Mouse (Mus musculus) limb, embryonic 14.5 days (tissue): ENCODE measurements around the gene Clec3b. TPM values are rescaled to one million over a fixed set of nuclear protein-coding genes. Genes with fewer than 3 reads are reported as not detected.
A peak's percentile ranks its signal among the peaks of the same experiment; 100 is the strongest.

ENCODE experiments used
- ATAC-seq: fragments of 200-750 bp; cut with Nextera tagmentation; 2 replicates; pipeline ENCODE4 v1.8.0; 2017; ENCODE audit warnings: low read depth, moderate number of reproducible peaks, moderate TSS enrichment; ENCODE audit not compliant: low FRiP score
- DNase-seq: peaks from one replicate; pipeline ENCODE4 v3.0.0-alpha.2; 2015; ENCODE audit warnings: low spot score
- H3K27ac ChIP-seq: fragments of 300-500 bp; sonication (generic); replicated peaks from 2 replicates; pipeline ENCODE4 v1.5.1; 2014; ENCODE audit warnings: low read depth, mild to moderate bottlenecking, low read length, moderate library complexity, mixed read lengths
- H3K27me3 ChIP-seq: fragments of 300-500 bp; sonication (generic); 2 replicates; pipeline ENCODE4 v1.6.1; 2014; ENCODE audit warnings: low read length, mixed read lengths; ENCODE audit not compliant: control insufficient read depth, insufficient read depth
- H3K36me3 ChIP-seq: fragments of 300-500 bp; sonication (generic); 2 replicates; pipeline ENCODE4 v1.6.1; 2014; ENCODE audit warnings: mild to moderate bottlenecking, low read length, moderate library complexity, mixed read lengths; ENCODE audit not compliant: control insufficient read depth, insufficient read depth
- H3K4me1 ChIP-seq: fragments of 300-500 bp; sonication (generic); 2 replicates; pipeline ENCODE4 v1.6.1; 2014; ENCODE audit warnings: antibody characterized with exemption, low read length, mixed read lengths; ENCODE audit not compliant: control insufficient read depth, insufficient read depth
- H3K4me2 ChIP-seq: fragments of 300-500 bp; sonication (generic); replicated peaks from 2 replicates; pipeline ENCODE4 v1.6.1; 2014; ENCODE audit warnings: low read depth, mild to moderate bottlenecking, low read length, moderate library complexity; ENCODE audit not compliant: severe bottlenecking
- H3K4me3 ChIP-seq: fragments of 300-500 bp; sonication (generic); replicated peaks from 2 replicates; pipeline ENCODE4 v1.5.1; 2014; ENCODE audit warnings: low read length
- H3K9ac ChIP-seq: fragments of 300-500 bp; sonication (generic); 2 replicates; pipeline ENCODE4 v1.6.1; 2014; ENCODE audit warnings: mild to moderate bottlenecking, low read depth, low read length, moderate library complexity; ENCODE audit not compliant: severe bottlenecking
- H3K9me3 ChIP-seq: fragments of 300-500 bp; sonication (generic); 2 replicates; pipeline ENCODE4 v1.6.1; 2016; ENCODE audit warnings: low read length; ENCODE audit not compliant: control insufficient read depth
- POLR2A ChIP-seq: fragments of 200-500 bp; IDR thresholded peaks from 2 replicates; pipeline ENCODE4 v1.8.0; 2012; ENCODE audit warnings: inconsistent platforms, mild to moderate bottlenecking, moderate library complexity, borderline replicate concordance; ENCODE audit not compliant: insufficient read depth, insufficient read length; ENCODE audit errors: extremely low read depth
- WGBS: fragments of 180-500 bp; shearing (Covaris S2); extraction: QIAGEN DNeasy Blood & Tissue Kit; methylation state at CpG from one replicate; pipeline ENCODE4 v1.1.7; 2014; 5-methylcytosine and 5-hydroxymethylcytosine counted together
- polyA plus RNA-seq, 2 experiments: library from polyadenylated mRNA; depleted of rRNA in 1 of 2; stranded (reverse) in 1 of 2; unstranded in 1 of 2; fragments of >200 nt; fragmentation: Nextera tagmentation in 1 of 2; extraction: Ambion mirVana in 1 of 2; gene quantifications; 2 replicates each; pipeline versions ENCODE4 v1.2.1 to v1.2.3; 2012 to 2014

Gene Clec3b
- polyA plus RNA-seq, 2 experiments: 1.6 to 21.0 TPM

DNA sequence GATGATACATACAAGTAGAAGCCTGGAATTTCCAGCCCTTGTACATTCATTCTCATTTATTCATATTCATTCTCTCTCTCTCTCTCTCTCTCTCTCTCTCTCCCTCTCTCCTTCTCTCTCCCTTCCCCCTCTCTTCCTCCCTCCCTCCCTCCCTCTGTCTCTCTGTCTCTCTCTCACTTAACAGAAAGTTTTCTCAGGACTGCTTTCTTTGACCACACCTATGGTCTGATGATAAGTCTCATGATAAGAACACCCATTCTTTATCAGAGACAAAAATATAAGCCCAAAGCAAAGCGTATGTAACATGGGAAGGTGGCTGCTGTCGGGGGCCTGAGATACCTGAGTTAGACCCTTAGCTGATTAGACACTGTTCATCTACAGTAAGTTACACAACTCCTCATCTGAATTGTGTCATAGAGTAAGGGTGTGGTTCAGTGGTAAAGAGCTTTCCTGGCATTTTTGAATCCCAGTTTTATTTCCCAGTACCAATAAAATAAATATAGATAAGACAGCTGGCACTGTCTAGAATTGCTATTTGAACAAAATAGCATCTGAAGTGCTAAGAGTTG, 26.2 kb upstream of the Clec3b start:
- H3K36me3 ChIP-seq: peaks cover 65% of the 10 kb centered on the region
- H3K9ac ChIP-seq: no peak overlapping the region

GRCm38 (mm10) chr9:123127663-123128062, 23.1 kb upstream of the Clec3b start:
- Histone ChIP-seq H3K9ac (no peak overlapping the region), H3K36me3 (peaks cover 68% of the 10 kb centered on the region), H3K4me1 (no peaks in the 10 kb centered on the region), H3K27ac (no peak overlapping the region), H3K27me3 (no peaks in the 10 kb centered on the region), H3K4me3 (no peak overlapping the region), H3K4me2 (no peak overlapping the region), H3K9me3 (no peaks in the 10 kb centered on the region)
- no peak for TF ChIP-seq POLR2A
- DNase-seq (no peak), ATAC-seq (no peak)
- 97% methylated on average over 6 of the region's 6 CpGs for WGBS

More for the DNA sequence above, 26.2 kb upstream of the Clec3b start:
- ATAC-seq (no peak), DNase-seq (no peak)
- Histone ChIP-seq H3K27me3 (no peaks in the 10 kb centered on the region), H3K4me2 (no peak overlapping the region), H3K4me3 (no peak overlapping the region), H3K27ac (no peak overlapping the region), H3K4me1 (no peaks in the 10 kb centered on the region), H3K9me3 (no peaks in the 10 kb centered on the region)
- no peak for TF ChIP-seq POLR2A
- WGBS: 90% methylated on average over 2 of the region's 2 CpGs

- no peak for ATAC-seq
- H3K9me3 ChIP-seq: no peaks in the 10 kb centered on the region
Observed at GRCm38 (mm10) chr9:123132994-123133393, 17.8 kb upstream of the Clec3b start.

DNA sequence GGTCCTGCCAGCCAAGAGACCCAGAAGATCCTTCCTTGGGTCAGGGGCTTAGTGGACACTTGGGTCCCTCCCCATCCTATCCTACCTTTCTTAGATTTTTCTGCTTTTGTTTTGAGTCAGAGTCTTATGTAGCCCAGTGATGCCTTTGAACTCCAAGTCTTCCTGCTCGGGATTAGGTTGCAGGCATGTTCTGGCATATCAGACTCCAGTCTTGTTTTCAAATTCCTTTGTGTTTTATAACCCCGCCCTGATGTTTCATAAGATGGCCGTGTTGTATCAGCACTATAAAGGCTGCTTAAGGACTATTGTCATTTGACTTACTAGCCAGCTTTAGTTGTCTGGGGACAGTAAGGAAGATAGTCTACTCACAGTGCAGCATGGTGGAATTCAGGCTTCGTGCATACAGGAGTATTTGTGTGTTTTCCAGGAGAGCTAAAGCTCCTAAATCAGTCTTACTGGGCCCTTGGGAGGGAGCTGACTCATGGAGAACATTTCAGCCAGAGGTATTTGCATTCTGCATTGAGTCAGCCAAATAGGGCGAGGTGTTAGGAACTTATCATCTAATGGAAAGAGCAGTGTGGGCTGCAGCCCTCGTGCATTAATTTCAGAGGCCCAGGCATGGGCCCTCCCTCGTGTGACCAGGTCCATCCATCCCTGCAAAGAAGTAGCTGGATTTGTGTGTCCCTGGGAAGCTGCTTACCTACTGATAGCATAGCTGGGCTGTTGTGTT, 13.6 kb upstream of the Clec3b start:
- no peak overlapping the region for H3K4me2 ChIP-seq
- H3K4me3 ChIP-seq: no peak overlapping the region
- H3K4me1 ChIP-seq: 0 out of 2 replicates have a peak, but pooled peaks cover 3% of the 10 kb centered on the region
- H3K27me3 ChIP-seq: no peaks in the 10 kb centered on the region
- DNase-seq (peak; percentile 78), ATAC-seq (peak; percentile 64)
- peaks cover 68% of the 10 kb centered on the region for H3K36me3 ChIP-seq
- H3K9me3 ChIP-seq: no peaks in the 10 kb centered on the region
- no peak for TF ChIP-seq POLR2A
- 58% methylated on average over 7 of the region's 7 CpGs for WGBS
- no peak overlapping the region for H3K9ac ChIP-seq
- H3K27ac ChIP-seq: no peak overlapping the region

More at GRCm38 (mm10) chr9:123132994-123133393, 17.8 kb upstream of the Clec3b start:
- H3K4me3 ChIP-seq: no peak overlapping the region
- 84% methylated on average over 3 of the region's 3 CpGs for WGBS
- H3K36me3 ChIP-seq: peaks cover 99% of the 10 kb centered on the region
- 0 out of 2 replicates have a peak, but pooled peaks cover 3% of the 10 kb centered on the region for H3K4me1 ChIP-seq
- H3K27me3 ChIP-seq: no peaks in the 10 kb centered on the region
- no peak overlapping the region for H3K9ac ChIP-seq
- no peak for TF ChIP-seq POLR2A
- H3K27ac ChIP-seq: no peak overlapping the region
- DNase-seq: no peak
- no peak overlapping the region for H3K4me2 ChIP-seq

DNA sequence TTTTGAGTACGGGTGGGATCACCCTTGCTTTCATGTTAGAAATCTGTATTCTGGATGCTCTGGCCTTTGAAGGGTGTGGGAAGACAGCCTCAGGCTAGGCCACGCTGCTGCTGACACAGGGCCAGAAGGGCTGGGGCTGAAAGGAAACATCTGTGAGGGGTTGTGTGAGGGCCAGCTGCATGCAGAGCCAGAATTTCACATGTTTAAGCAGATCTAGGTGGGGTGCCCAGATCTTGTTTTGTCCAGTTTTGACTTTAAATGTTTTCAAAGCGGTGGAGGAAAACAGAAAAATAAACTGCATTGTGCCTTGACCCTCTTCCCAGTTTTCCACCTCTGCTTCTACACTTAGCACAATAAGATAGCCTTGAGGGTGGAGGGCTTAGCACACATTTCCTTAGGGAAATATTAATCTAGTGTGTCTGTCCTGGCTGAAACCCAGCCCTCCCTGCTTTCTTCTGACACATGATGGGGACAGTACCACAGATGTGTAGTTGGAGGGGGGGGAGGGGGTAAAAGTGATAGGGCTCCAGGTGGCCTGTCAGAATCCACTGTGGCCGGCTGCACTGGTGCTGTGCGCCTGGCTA, 11.8 kb upstream of the Clec3b start:
- no peak for TF ChIP-seq POLR2A
- Histone ChIP-seq H3K27ac (0 out of 2 replicates have a peak overlapping the region, but pooled peaks have one; percentile 39), H3K9ac (no peak overlapping the region), H3K27me3 (no peaks in the 10 kb centered on the region), H3K36me3 (peaks cover 52% of the 10 kb centered on the region), H3K4me3 (no peak overlapping the region), H3K4me2 (no peak overlapping the region), H3K4me1 (0 out of 2 replicates have a peak, but pooled peaks cover 3% of the 10 kb centered on the region), H3K9me3 (peaks cover 4% of the 10 kb centered on the region)
- 59% methylated on average over 5 of the region's 5 CpGs for WGBS
- peak; percentile 83 for ATAC-seq
- peak; percentile 72 for DNase-seq
